Mouse (Mus musculus): ENCODE results near the gene Intu.

Intu gene

DNA sequence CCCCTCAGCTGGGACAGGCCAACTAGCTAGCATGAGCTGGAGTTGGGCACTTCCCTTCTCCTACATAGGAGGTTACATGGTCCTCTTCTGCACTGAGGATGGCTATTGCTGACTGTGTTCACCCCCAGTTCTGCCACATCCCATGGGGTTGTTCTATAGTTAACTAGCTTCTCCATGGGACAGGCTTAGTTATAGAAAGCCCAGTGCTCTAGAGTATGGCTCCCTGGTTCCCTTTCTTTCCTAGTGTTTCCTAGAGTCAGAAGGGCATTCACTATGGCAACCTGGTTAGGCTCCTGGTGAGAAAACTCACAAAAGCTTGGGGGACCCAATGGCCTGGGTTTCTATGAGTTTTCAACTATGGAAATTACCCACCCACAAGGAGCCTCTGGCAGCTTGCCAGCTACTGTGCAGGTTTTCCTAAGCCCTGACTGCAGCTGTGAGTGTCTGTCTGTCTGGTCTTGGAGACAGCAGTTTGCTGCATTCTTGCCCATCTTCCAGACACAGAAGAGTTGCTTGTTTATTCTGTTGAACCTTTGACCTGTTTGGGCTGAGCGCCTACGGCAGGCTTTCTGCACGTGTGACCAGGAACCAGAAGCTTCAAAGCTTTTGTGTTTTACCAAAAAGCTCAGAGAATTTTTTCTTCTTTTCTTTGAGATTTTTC, 154.9 kb downstream of the Intu start:
- DNase-seq: no peak

DNA sequence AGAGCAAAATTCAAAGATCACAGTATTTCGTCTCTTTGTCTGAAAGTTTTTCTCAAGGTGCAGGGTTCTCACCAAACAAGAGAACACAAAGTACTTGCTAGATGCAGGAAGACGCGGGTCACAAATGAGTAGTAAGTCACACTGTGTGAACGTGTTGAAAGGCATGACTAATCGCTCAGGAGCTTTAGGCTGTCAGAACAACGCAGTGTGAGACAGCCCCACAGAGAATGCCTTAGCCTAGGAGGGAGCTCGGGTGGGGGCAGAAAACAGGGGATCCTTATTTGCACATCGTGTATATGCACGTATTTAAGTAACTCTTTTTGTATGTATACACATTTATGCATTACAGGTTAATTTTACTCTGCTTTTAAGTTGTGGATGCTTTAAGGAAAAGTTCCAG, 155.8 kb downstream of the Intu start:
- DNase-seq: no peak

DNA sequence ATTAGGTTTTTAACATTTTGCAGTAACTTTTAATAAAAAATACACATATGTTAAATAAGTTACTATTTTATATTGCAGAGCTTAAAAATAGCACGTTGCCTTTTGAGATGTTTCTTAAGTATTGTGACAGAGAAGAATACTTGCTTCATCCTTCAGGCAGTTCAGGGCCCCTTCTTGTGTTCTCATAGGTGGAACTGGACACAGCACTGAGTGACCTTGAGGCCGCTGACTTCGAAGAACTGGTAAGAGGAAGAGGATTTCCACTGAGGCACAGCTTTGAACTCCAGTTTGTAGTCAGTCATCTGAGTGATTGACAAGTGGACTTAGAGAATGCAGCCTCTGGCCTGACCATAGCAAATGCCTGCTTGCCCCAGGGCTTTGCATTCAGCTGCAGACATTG, 156.5 kb downstream of the Intu start:
- no peak for DNase-seq

DNA sequence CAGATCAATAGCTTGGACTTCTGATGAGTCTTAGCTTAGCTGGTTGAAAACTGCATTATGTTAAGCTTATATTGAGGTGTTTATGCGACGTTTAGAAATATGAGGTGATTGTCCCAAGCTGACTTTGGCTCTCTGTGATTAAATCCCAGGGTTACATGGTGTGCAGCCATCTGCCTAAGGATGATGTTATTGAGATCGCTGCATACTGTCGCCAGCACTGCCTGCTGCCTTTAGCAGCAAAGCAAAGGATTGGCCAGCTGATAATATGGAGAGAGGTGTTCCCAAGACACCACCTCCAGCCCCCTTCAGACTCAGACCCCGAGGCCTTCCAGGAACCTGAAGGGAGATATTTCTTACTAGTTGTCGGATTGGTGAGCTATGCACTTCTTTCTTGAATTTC, 160.5 kb downstream of the Intu start:
- DNase-seq: peak; percentile 66

DNA sequence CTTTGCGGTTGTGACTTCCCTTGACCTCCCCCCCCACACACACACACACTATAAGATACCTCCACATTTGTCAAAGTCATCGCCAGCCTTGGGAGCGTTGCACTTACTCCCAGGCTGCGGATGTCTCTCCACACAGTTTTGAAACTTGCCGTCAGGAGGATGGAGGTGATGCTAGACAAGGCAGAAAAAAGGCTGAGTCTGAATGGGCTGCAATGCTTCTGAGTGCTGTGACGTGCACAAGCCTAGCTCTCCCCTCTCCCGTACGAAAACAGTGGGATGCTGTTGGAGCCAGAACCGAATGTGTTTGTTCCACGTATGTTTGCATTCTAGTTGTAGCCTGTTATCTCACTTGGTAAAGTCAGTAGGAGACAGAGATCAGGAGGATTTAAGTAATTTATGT, 162.3 kb downstream of the Intu start:
- no peak for DNase-seq

DNA sequence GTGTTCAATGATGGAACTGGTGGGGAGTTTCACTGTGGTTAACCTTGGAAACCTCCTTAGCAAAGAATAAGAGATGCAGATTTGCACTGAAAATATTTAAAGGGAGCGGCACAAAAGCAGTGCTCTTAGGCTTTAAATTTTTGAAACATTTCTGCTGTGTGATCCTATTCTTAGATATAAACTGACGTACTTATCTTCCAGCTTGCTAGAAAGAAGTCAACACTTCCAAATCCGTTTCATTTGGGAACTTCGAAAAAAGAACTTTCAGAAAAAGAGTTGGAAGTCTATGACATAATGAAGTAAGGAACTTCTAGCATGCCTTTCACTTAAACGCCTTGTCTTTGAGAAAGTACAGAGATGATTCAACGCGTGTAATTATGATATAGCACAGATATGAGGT, 162.9 kb downstream of the Intu start:
- no peak for DNase-seq

DNA sequence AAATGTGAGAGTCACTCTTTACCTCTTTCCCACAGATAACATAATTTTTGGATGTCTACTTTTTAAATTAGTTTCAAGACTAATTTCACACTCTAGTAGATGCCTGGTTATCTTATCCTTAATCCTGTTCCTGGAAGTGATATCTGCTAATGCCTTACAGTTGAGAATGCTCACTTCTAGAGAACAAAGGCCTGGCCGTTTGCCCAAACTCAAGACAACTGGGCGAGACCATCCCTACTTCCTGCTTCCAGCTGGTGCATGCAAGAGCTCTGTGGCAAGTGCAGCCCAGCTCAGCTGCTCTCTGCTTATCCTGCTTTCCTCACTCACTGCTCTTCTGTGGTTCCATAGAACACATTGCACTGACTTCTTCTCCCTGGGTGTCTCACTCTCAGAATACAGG, 163.4 kb downstream of the Intu start:
- no peak for DNase-seq

DNA sequence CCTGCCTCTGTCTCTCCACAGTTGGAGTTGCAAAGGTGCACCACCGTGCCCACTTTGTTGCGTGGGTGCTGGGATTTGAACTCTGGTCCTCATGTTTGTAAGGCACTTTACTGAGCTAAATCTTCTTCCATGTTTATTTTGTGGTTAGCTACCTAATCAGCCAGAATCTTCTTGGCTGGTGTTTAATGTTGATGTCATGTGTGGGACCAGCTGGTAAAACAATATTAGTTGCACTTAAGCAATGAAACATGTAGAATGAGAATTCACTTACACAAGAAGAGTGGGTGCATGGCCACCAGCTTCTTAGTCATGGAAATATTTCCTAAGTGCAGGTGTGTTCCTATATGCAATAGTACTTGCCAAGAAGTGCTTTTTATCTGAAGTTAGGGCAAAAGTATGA, 164.1 kb downstream of the Intu start:
- DNase-seq: no peak

DNA sequence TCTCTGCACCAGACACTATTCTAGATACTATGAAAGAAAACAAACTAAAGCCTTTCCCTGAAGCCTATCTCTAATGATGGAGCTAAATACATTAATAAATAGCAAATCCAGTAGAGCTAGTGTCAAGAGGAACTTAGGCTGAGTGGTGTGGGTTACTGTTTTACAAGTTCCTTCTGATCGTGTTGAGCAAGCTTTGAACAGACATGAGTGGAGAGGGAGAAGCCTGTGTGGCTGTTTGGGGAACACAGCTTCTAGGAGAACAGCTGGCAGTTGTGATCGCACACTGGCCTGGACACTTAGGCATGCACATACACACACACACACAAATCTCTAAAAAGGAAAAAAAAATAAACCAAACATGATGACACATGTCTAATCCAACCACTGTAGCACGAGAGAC, 167.7 kb downstream of the Intu start:
- DNase-seq: no peak

DNA sequence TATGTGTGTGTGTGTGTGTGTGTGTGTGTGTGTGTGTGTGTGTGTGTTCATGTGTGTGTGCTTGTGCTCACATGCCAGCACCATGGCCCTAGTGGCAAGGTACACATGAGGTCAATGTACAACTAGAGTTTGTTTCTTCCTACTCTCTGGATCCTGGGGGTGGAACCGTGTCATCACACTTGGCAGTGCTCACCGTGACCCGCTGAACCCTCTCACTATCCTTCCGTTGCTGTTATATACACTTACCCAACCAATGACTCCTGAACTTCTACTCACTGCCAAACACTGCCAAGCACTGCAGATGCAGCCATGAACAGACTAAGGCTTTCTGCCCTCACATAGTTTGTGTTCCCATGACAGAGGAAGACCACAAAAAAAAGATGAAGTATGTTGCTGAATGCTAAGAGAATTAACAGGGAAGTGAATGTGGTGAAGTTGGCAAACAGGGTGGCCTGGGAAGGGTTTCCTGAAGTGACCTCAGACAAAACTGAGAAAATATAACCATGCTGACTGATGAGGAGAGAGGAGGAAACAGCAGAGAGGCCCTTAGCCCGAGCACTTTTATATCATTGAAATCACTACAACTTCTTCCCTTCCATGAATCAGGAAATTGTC, 173.8 kb downstream of the Intu start:
- no peak for DNase-seq

DNA sequence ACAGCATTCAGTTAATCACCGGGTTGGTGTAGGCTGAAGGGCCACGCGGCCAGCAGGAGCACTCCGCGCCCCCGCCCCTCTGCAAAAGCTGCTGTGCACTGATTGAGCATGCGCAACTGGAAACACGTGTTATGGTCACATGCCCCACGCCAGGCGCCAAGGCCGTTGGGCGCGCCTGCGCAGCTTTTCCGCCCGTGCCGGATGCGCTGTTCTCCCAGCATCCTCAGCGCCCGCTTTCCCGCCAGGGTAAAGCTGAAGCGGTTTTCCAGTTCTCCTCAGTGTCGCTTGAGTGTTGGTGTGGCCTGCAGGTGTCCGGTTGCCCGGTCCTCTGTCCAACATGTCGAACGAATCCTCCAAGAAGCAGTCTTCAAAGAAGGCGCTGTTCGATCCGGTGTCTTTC, 177.6 kb downstream of the Intu start, which contains the start of gene Slc25a31:
Gene Slc25a31, plus strand, starts transcription at position 201 of the 400 bp plus-strand sequence.
- DNase-seq: no peak

DNA sequence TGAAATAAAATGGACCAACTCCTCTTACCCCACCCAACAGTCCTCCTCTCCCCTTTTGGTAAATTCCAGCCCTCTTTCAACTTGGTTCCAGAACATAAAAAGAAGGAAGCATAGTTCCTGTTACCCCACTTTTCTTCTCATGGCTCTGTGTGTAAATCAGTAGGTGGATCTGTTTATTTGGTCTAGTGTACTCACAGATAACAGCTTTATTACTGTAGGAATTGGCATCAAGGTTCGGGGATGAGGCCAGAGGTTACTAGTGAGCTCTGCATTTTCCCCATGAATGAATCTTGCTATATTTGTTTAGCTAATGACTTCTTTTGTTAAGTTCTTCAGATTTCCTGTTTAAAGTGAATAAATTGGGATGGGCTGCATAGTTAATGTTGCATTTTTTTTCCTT, 185.0 kb downstream of the Intu start:
- no peak for DNase-seq

DNA sequence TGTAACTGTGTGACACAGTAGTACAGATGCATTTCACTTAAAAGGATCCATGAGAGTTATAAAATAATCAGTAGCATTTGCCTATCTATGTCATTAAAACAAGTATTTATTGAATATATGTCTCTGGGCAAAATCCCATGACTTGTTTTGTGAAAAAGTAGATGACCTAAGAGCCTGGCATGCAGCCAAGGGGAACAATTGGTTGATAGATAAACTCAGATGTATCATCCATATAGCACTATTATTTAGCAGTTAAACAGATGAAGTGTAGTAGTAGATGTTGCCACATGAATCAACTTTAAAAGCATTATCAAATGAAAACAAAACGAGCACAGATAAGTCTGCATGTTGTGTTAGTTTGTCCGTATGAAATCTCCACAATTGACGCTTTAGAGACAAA, 187.9 kb downstream of the Intu start:
- DNase-seq: no peak

DNA sequence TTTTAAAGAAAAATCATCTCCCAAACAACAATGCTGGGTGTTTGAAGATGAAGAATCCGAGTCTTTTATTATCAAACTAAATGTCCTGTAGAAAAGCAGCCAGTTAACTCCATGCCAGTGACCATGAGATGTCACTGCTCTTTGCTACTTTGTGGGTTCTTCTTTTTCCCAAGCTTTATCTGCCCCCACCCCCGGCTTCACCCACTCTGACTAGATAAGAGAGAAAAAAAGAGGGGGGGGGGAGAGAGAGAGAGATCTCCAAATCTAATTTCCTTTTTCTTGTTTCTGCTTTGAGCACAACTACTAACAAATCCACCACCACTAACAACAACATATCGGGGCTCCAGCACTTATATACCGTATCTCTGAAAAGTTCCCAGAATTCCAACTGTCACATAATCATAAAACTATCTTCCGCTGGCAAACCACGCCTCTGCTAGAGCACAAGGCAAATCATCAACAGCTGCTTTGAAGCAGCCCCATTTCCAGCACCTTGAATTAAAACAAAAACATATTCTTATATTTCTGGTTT, 207.4 kb downstream of the Intu start:
- DNase-seq: no peak

DNA sequence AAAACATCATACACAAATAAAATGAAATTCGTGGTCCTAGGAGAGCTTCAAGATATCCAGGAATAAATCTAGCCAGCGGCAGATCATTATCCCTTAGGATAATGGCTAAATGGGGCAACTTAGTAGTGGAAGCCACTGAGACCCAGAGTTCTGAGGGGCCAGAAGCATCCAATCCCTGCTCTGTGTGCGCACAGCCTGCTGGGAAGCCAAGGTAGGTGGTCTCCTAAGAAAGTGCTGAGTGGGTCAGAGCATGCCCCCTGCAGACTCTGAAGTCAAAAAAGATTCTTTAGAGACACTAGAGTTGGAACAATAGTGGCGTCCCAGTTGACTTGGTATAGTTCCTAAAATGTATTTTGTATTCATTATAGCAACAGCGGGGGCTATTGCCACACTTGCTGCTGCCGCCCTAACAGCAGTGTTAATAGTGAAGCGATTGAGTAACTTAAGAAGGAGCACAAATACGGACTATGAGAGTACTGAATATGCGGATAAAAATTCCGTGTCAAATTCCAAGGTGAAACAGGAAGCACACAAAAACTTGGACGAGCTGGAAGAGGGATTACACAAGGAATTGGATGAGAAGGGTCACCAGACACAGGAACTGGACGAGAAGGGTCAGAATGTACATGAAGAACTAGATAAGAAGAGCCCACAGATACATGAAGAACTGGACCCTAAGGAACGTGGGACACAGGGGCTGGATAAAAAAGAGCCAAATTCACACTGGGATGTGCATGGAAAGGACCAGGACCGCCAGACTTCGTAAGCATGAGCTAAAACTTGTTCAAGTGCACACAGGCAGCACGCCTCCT, 213.1 kb downstream of the Intu start, which contains the start of gene Hspa4l:
Gene Hspa4l, plus strand, starts transcription at position 472 of the 812 bp plus-strand sequence.
- DNase-seq: peak; percentile 42

DNA sequence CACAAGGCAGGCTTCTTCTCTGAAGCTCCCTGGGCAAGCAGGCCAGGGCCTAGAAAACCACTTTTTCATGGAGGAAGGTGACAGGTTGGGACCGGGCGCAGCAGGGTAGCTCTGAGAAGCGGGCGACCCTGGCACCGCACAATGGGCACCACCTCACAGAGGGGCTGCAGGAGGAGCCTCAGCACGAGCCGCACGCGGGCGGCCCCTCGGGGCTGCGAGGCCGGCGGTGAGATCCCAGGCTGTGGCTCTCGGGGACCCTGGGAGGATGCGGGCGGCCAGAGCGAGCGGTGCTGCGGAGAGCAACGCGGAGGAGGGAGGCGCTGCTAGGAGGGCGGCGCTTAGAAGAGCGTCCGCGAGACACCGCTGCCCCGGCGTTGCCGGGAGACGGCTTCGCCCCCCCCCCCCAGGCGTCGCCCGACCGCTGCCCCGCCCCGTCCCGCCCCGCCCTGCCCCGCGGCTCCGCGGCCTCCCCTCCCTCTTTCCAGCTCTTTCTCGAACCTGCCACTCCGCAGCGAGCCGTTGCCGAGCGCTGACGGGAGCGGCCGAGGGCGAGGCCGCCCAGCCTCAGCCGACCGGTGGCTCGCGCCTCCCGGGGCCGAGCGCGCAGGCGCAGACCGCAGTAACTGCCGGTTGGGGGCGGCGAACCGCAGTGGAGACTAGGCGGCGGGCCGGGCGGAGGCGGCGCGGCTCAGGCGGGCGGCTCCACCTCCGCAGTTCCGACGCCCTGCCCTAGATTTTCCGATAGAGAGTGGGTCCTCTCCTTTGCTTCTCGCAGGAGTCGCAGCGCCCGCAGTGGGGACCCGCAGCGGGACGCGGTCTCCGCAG, 214.0 kb downstream of the Intu start:
- DNase-seq: peak; percentile 96

DNA sequence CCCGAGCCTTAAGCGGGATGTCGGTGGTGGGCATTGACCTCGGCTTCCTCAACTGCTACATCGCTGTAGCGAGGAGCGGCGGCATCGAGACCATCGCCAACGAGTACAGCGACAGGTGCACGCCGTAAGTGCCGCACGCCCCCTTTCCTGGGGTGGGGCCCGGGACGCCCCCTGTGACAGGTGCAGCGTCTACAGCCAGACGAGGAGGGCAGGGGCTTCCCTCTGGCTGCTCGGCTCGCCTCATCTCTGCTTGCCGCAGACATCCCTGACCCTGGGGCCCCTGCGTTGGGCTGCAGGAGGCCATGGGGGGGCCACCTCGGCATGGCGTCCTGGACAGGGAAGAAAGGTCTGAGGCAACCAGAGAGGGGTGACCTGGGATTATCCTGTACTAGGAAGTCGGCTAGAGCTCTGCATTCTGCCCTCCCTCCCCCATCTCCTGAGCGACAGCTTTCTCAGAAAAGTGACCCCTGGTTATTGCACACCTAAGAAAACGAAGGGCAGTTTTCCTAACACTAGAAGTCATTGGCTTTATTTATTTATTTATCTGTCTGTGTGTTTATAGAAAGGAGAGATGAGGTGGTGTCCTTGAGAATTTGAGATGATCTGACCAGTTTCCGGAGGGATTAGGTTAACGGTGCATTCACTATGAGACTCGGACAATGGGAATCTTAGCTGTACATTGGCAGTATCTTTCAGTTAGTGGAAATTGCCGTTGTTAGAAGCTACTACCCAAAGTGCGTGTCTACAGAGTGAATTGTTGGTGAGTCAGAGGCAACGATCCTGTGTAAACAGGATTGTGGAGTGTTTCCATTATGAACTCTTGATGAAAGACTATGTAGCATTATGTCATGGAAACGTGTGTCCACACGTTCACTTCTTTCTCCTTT, 214.8 kb downstream of the Intu start:
- peak; percentile 23 for DNase-seq

Measured in cerebellum, adult 9-11 months (tissue).